Mouse (Mus musculus) neural tube, embryonic 12.5 days (tissue): ENCODE measurements around the gene C1qtnf7. TPM values are rescaled to one million over a fixed set of nuclear protein-coding genes. Genes with fewer than 3 reads are reported as not detected.

Experiments used
- ATAC-seq: fragments of 200-750 bp; cut with Nextera tagmentation; 2 replicates; pipeline ENCODE4 v1.8.0; 2017; ENCODE audit warnings: low read depth, mild to moderate bottlenecking, moderate TSS enrichment, moderate library complexity; ENCODE audit not compliant: low FRiP score
- H3K27ac ChIP-seq: fragments of 300-500 bp; sonication (generic); 2 replicates; pipeline ENCODE4 v1.5.1; 2016
- H3K27me3 ChIP-seq: fragments of 300-500 bp; sonication (generic); replicated peaks from 2 replicates; pipeline ENCODE4 v1.6.1; 2016; ENCODE audit warnings: mild to moderate bottlenecking
- H3K36me3 ChIP-seq: fragments of 300-500 bp; sonication (generic); 2 replicates; pipeline ENCODE4 v1.6.1; 2016; ENCODE audit warnings: mild to moderate bottlenecking
- H3K4me1 ChIP-seq: fragments of 300-500 bp; sonication (generic); 2 replicates; pipeline ENCODE4 v1.6.1; 2016
- H3K4me2 ChIP-seq: fragments of 300-500 bp; sonication (generic); replicated peaks from 2 replicates; pipeline ENCODE4 v1.6.1; 2016; ENCODE audit warnings: mild to moderate bottlenecking
- H3K4me3 ChIP-seq: fragments of 300-500 bp; sonication (generic); 2 replicates; pipeline ENCODE4 v1.5.1; 2016
- H3K9ac ChIP-seq: fragments of 300-500 bp; sonication (generic); 2 replicates; pipeline ENCODE4 v1.6.1; 2016; ENCODE audit warnings: mild to moderate bottlenecking
- H3K9me3 ChIP-seq: fragments of 300-500 bp; sonication (generic); 2 replicates; pipeline ENCODE4 v1.6.1; 2016; ENCODE audit warnings: mild to moderate bottlenecking
- WGBS: fragments of 180-500 bp; shearing (Covaris S2); methylation state at CpG from one replicate; pipeline ENCODE4 v1.1.7; 2016; 5-methylcytosine and 5-hydroxymethylcytosine counted together
- polyA plus RNA-seq: library from polyadenylated mRNA; unstranded; fragments of >200 nt; fragmentation: Nextera tagmentation; extraction: Ambion mirVana; gene quantifications from 2 replicates; pipeline ENCODE4 v1.2.1, GENCODE M21; 2016

C1qtnf7 gene
- polyA plus RNA-seq, 1 experiment from 2014 or later, result 1.1 TPM

DNA sequence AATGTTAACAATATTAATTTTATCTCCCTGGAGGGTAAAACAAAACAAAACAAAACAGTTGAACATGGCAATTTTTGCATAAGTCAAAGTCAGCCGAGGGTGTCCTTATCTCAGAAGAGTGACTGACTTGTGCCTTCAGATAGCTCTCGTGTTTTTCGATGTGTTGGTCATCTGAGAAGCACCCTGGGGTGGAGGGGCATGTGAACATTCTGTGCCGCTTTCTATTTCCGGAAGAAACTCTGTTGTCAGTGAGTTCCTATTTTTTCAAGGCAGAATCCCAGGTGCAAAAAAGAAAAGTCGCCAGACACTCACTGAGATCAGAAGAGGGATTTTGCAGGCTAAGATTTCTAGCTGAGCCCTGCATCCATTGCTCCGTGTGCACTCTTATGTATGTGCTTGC, 1.2 kb downstream of the C1qtnf7 start:
- Histone ChIP-seq H3K4me1 (no peaks in the 10 kb centered on the region), H3K27ac (no peak overlapping the region), H3K36me3 (no peaks in the 10 kb centered on the region), H3K9me3 (no peaks in the 10 kb centered on the region), H3K9ac (no peak overlapping the region), H3K4me2 (no peak overlapping the region), H3K27me3 (no peaks in the 10 kb centered on the region), H3K4me3 (no peak overlapping the region)
- no peak for ATAC-seq
- WGBS, result 77% methylated on average over 7 of the region's 7 CpGs

DNA sequence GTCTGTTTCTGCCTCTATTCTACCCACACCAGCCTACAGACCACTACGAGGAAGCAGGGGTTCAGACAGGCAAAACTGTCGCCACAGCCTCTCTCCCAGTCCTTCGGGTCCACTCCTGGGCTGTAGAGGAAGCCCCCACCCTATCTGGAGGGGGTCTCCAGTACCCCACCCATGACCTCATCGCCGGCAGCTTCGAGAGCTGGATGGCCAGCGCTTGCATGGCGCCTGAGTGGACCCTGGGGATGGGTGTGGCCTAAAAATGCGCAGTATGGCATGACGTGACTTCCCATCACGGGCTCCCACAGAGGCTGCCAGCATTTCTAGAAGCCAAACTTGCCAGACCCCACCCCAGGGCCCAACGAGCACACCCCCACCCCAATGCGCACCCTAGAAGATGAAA, 2.0 kb downstream of the C1qtnf7 start:
- no peak; the same call in 1 of the 2 replicates for ATAC-seq

DNA sequence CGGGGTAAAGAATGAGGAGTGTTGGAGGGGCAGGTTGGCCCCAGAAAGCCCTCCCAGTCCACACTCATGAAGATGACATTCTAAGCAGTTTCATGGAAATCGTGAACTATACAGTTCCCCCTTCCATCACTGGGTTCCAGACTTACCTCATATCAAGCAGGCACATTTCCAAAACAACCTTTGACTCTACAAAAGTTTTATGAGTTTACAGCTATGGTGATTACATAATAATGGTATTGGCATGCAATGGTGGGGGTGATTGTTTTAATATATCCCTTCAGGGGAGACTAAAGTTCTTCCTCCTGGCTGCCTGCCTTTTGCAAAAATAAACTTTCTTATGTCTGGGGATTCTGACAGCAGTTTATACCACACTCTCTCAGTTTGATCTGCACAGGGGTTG, 4.6 kb downstream of the C1qtnf7 start:
- Histone ChIP-seq H3K4me2 (no peak overlapping the region), H3K27me3 (no peaks in the 10 kb centered on the region), H3K9ac (no peak overlapping the region), H3K27ac (no peak overlapping the region), H3K36me3 (no peaks in the 10 kb centered on the region), H3K4me1 (no peaks in the 10 kb centered on the region), H3K9me3 (no peaks in the 10 kb centered on the region), H3K4me3 (no peak overlapping the region)
- ATAC-seq, result no peak
- 67% methylated on average over 2 of the region's 2 CpGs for WGBS

More for the DNA sequence above, 2.0 kb downstream of the C1qtnf7 start:
- no peaks in the 10 kb centered on the region for H3K27me3 ChIP-seq
- H3K4me1 ChIP-seq, result no peaks in the 10 kb centered on the region
- H3K9ac ChIP-seq, result no peak overlapping the region
- H3K27ac ChIP-seq, result no peak overlapping the region
- H3K4me2 ChIP-seq, result no peak overlapping the region
- no peak overlapping the region for H3K4me3 ChIP-seq
- WGBS, result 92% methylated on average over 13 of the region's 13 CpGs
- H3K9me3 ChIP-seq, result no peaks in the 10 kb centered on the region
- no peaks in the 10 kb centered on the region for H3K36me3 ChIP-seq

DNA sequence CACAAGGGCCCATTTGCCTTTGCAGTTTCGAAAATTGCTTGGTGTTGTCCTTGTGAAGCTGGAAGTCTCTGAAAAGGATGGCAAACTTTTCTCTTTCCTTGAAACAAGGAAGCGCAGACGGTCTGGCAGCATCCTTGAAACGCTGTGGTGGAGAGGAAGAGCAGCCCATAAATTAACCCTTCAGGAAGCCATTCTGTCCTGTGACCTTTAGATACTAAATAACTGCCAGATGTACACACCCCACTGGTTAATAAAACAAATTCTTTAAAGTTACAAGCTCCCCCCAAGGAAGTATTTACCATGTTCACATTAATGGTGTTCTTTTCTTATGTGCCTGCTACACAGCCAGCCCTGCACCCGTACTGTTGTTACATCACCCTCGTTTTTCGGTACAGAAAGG, 6.0 kb downstream of the C1qtnf7 start:
- Histone ChIP-seq H3K27ac (no peak overlapping the region), H3K36me3 (no peaks in the 10 kb centered on the region), H3K4me1 (no peaks in the 10 kb centered on the region), H3K9ac (no peak overlapping the region), H3K9me3 (no peaks in the 10 kb centered on the region), H3K27me3 (no peaks in the 10 kb centered on the region), H3K4me2 (no peak overlapping the region), H3K4me3 (no peak overlapping the region)
- no peak for ATAC-seq
- 53% methylated on average over 7 of the region's 7 CpGs for WGBS

DNA sequence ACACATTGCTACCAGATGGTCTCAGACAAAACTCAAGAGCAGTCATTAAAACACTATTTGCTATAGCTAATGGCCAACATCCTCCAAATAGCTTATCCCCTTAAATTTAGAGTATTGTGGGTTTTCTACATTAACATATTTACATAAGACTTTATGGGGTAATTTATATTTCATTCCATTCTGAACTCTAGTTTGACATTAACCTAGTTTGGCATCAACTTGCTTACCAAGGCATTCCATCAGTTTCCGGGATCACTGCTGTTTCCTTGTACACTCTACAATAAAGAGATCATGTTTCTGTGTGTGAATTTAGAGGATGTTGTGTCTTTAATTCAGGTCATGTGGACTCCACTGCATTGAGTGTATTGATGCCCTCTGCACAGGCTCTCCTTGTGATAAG, 7.5 kb downstream of the C1qtnf7 start:
- Histone ChIP-seq H3K36me3 (no peaks in the 10 kb centered on the region), H3K9ac (no peak overlapping the region), H3K27ac (no peak overlapping the region), H3K4me3 (no peak overlapping the region), H3K9me3 (no peaks in the 10 kb centered on the region), H3K4me2 (no peak overlapping the region), H3K27me3 (no peaks in the 10 kb centered on the region), H3K4me1 (no peaks in the 10 kb centered on the region)
- no peak for ATAC-seq
- WGBS, result 82% methylated on average over 1 of the region's 1 CpGs

- H3K4me2 ChIP-seq, result no peak overlapping the region
- no peaks in the 10 kb centered on the region for H3K27me3 ChIP-seq
- no peak for ATAC-seq
- no peaks in the 10 kb centered on the region for H3K4me1 ChIP-seq
- no peaks in the 10 kb centered on the region for H3K9me3 ChIP-seq
- no peaks in the 10 kb centered on the region for H3K36me3 ChIP-seq
- no peak overlapping the region for H3K9ac ChIP-seq
- H3K4me3 ChIP-seq, result no peak overlapping the region
- WGBS, result 61% methylated on average over 6 of the region's 6 CpGs
- no peak overlapping the region for H3K27ac ChIP-seq
Measured at GRCm38 (mm10) chr5:43526874-43527584, 11.7 kb downstream of the C1qtnf7 start.

DNA sequence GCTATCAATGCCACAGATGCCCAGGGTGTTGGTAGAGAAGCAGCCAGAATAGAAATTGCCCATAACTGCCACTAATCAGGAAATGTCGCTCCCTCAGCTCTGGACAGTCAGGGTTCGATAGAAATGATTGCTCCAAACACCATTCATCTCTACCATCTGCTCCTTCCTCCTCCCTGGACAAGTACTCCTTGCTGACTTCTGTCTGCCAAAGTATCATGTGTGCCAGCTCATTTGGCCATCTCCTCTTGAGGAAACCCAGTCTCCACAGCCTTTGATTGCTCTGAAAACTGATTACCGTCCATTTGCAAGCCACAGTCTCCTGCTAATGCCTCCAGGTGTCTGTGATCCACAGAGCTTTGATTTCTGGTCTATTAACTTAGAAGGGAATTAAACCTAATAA, 14.8 kb downstream of the C1qtnf7 start:
- 85% methylated on average over 3 of the region's 3 CpGs for WGBS
- no peaks in the 10 kb centered on the region for H3K9me3 ChIP-seq
- H3K27me3 ChIP-seq, result no peaks in the 10 kb centered on the region
- H3K27ac ChIP-seq, result no peak overlapping the region
- no peak for ATAC-seq
- H3K4me1 ChIP-seq, result no peaks in the 10 kb centered on the region
- H3K36me3 ChIP-seq, result no peaks in the 10 kb centered on the region
- no peak overlapping the region for H3K4me2 ChIP-seq
- H3K4me3 ChIP-seq, result no peak overlapping the region
- no peak overlapping the region for H3K9ac ChIP-seq

DNA sequence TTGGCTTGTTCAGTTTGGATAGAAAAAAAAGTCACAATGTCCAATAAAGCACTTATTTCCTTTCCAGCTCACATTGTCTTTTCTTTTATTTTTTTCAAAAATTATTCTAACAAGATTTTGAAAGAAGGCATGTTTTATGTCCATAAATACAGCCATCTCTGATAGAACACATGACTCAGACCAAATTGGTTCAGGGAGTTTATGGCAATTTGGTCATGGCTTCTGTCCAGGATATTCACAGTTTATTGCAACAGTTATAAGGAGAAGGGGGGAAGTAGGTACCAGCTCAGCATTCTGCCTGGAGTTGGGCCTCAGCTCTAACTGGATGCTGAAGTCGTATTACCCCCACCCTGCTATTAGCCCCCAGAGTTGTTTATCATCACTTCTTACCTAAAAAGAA, 15.5 kb downstream of the C1qtnf7 start:
- H3K27ac ChIP-seq, result no peak overlapping the region
- no peak overlapping the region for H3K4me3 ChIP-seq
- no peaks in the 10 kb centered on the region for H3K9me3 ChIP-seq
- no peaks in the 10 kb centered on the region for H3K27me3 ChIP-seq
- ATAC-seq, result no peak
- no peaks in the 10 kb centered on the region for H3K36me3 ChIP-seq
- no peaks in the 10 kb centered on the region for H3K4me1 ChIP-seq
- 84% methylated on average over 1 of the region's 1 CpGs for WGBS
- no peak overlapping the region for H3K4me2 ChIP-seq
- no peak overlapping the region for H3K9ac ChIP-seq

GRCm38 (mm10) chr5:43538322-43539167, 23.2 kb downstream of the C1qtnf7 start:
- WGBS, result 80% methylated on average over 14 of the region's 14 CpGs
- no peaks in the 10 kb centered on the region for H3K4me1 ChIP-seq

DNA sequence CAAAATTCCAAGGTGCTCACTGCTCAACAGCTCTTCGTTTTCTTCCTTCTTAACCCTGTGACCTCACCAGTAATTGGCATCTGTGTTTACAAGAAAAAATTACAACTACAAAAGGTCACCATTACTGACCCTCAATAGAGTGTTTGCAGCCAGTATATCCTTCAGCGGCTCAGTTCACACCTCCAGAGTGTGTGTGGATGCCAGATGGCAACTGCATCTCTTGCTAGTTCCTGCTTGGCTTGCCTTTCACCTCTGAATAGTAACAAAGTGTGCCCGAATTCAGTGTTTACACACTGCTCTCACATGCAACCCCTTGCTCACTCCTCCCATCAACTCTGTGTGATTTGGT, 23.8 kb downstream of the C1qtnf7 start:
- H3K4me3 ChIP-seq, result no peak overlapping the region
- no peak for ATAC-seq
- WGBS, result 64% methylated on average over 3 of the region's 3 CpGs

More at GRCm38 (mm10) chr5:43538322-43539167, 23.2 kb downstream of the C1qtnf7 start:
- no peaks in the 10 kb centered on the region for H3K36me3 ChIP-seq
- H3K27ac ChIP-seq, result no peak overlapping the region
- no peak overlapping the region for H3K4me3 ChIP-seq
- no peak overlapping the region for H3K9ac ChIP-seq
- H3K27me3 ChIP-seq, result no peaks in the 10 kb centered on the region
- no peaks in the 10 kb centered on the region for H3K9me3 ChIP-seq
- no peak overlapping the region for H3K4me2 ChIP-seq
- ATAC-seq, result no peak

GRCm38 (mm10) chr5:43539871-43540270, 24.5 kb downstream of the C1qtnf7 start:
- H3K4me2 ChIP-seq, result no peak overlapping the region
- no peak overlapping the region for H3K27ac ChIP-seq
- 0 out of 2 replicates have a peak, but pooled peaks cover 8% of the 10 kb centered on the region for H3K9me3 ChIP-seq
- H3K36me3 ChIP-seq, result no peaks in the 10 kb centered on the region
- no peaks in the 10 kb centered on the region for H3K4me1 ChIP-seq
- no peak for ATAC-seq
- H3K9ac ChIP-seq, result no peak overlapping the region
- H3K27me3 ChIP-seq, result no peaks in the 10 kb centered on the region
- no peak overlapping the region for H3K4me3 ChIP-seq

More for the DNA sequence above, 23.8 kb downstream of the C1qtnf7 start:
- Histone ChIP-seq H3K9ac (no peak overlapping the region), H3K9me3 (0 out of 2 replicates have a peak, but pooled peaks cover under 1% of the 10 kb centered on the region), H3K36me3 (no peaks in the 10 kb centered on the region), H3K27ac (no peak overlapping the region), H3K27me3 (no peaks in the 10 kb centered on the region), H3K4me1 (no peaks in the 10 kb centered on the region), H3K4me2 (no peak overlapping the region)

GRCm38 (mm10) chr5:43541492-43541891, 26.2 kb downstream of the C1qtnf7 start:
- no peak overlapping the region for H3K9ac ChIP-seq
- no peak overlapping the region for H3K27ac ChIP-seq
- H3K9me3 ChIP-seq, result 0 out of 2 replicates have a peak, but pooled peaks cover 9% of the 10 kb centered on the region
- no peak overlapping the region for H3K4me3 ChIP-seq
- no peaks in the 10 kb centered on the region for H3K36me3 ChIP-seq
- ATAC-seq, result no peak
- no peaks in the 10 kb centered on the region for H3K27me3 ChIP-seq
- WGBS, result 85% methylated on average over 5 of the region's 5 CpGs
- no peaks in the 10 kb centered on the region for H3K4me1 ChIP-seq
- no peak overlapping the region for H3K4me2 ChIP-seq
